Comparison of ENCODE assay signal across 21 mouse cellular contexts in the genomic region with DNA sequence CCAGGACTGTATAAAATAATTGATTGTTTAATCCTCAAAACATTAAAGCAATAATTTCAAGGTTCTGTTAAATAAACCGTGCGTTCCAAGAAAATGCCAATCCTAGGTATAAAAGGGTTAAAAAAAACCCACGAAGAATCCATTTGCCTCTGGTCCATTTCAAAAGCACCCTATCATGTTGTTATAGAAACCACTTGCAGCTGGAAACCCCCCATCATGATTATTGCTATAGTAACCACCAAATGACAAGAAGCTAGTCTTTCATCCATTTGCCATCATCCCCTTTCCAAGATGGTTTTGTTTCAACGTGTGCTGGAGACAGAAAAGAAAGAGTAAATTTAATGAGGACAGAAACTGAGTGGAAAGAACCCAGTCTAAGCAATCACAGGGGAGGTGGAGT. TPM values are rescaled to one million over a fixed set of nuclear protein-coding genes. Genes with fewer than 3 reads are reported as not detected.
"Had no signal": no experiment of that assay in that cellular context is flagged by ENCODE, and none has a peak within 500 bp of the region (broad histone marks: within the 10 kb centered on the region; RNA-seq: fewer than 3 reads in every experiment).

No protein-coding gene starts in this region.

- ATAC-seq: liver, postnatal 0 days had no signal

- H3K27me3 ChIP-seq: liver, embryonic 13.5 days; liver, embryonic 15.5 days; megakaryocyte, embryonic 14.5 days; neural tube, embryonic 13.5 days; neural tube, embryonic 15.5 days had no signal

- H3K9ac ChIP-seq: liver, embryonic 13.5 days; liver, embryonic 15.5 days; liver, postnatal 0 days; neural tube, embryonic 13.5 days; neural tube, embryonic 15.5 days had no signal

- H3K9me3 ChIP-seq: liver, embryonic 13.5 days; liver, embryonic 15.5 days; megakaryocyte, embryonic 14.5 days; neural tube, embryonic 13.5 days; neural tube, embryonic 15.5 days had no signal

- H3K4me3 ChIP-seq: liver, embryonic 13.5 days; liver, embryonic 15.5 days; megakaryocyte, embryonic 14.5 days; myocyte; neural tube, embryonic 13.5 days; neural tube, embryonic 15.5 days had no signal

- H3K36me3 ChIP-seq: liver, embryonic 13.5 days; liver, embryonic 15.5 days; neural tube, embryonic 13.5 days; neural tube, embryonic 15.5 days had no signal

- H3K27ac ChIP-seq: liver, embryonic 13.5 days; liver, embryonic 15.5 days; macrophage; neural tube, embryonic 13.5 days; neural tube, embryonic 15.5 days had no signal

- DNase-seq: liver, embryonic 13.5 days; liver, postnatal 0 days; lung, adult 2 months; lung, postnatal 10 days; retina, postnatal 1 day; right cerebral cortex, adult 18-20 months; right cerebral cortex, postnatal 25 days; right cerebral cortex, postnatal 4 days; spleen, adult 18-20 months; thymus, adult 18-20 months; thymus, postnatal 14 days; thymus, postnatal 36 days had no signal

- H3K4me2 ChIP-seq: liver, embryonic 11.5 days; liver, embryonic 13.5 days; liver, embryonic 15.5 days; neural tube, embryonic 13.5 days; neural tube, embryonic 15.5 days had no signal

- H3K4me1 ChIP-seq: liver, embryonic 13.5 days; liver, embryonic 15.5 days; megakaryocyte, embryonic 14.5 days had no signal

RNA-seq across cellular contexts. Expression of a gene that starts 28.3 kb away (rescaled TPM):
- polyA plus RNA-seq: liver, embryonic 13.5 days; liver, embryonic 15.5 days; liver, postnatal 0 days; macrophage; small intestine, adult 2 months; thymus, postnatal 0 days had no signal
